Mouse (Mus musculus) liver, postnatal 0 days (tissue): ENCODE data around the gene Uck2. TPM values are rescaled to one million over a fixed set of nuclear protein-coding genes. Genes with fewer than 3 reads are reported as not detected.

Experiments
- ATAC-seq: fragments of 200-750 bp; cut with Nextera tagmentation; 2 replicates; pipeline ENCODE4 v1.8.0; 2017; ENCODE audit warnings: mild to moderate bottlenecking, moderate library complexity
- DNase-seq: peaks from one replicate; pipeline ENCODE4 v3.0.0-alpha.2; 2016
- H3K27ac ChIP-seq: fragments of 300-500 bp; sonication (generic); 2 replicates; pipeline ENCODE4 v1.5.1; 2014; ENCODE audit warnings: antibody characterized with exemption, moderate library complexity, mild to moderate bottlenecking, low read depth
- H3K27me3 ChIP-seq: fragments of 300-500 bp; sonication (generic); 2 replicates; pipeline ENCODE4 v1.6.1; 2014; ENCODE audit warnings: low read length, control low read depth, mixed read lengths; ENCODE audit not compliant: insufficient read depth
- H3K36me3 ChIP-seq: fragments of 300-500 bp; sonication (generic); replicated peaks from 2 replicates; pipeline ENCODE4 v1.6.1; 2014; ENCODE audit warnings: mild to moderate bottlenecking, control low read depth, low read length, moderate library complexity, mixed read lengths; ENCODE audit not compliant: insufficient read depth
- H3K4me1 ChIP-seq: fragments of 300-500 bp; sonication (generic); 2 replicates; pipeline ENCODE4 v1.6.1; 2014; ENCODE audit warnings: antibody characterized with exemption, mild to moderate bottlenecking, control low read depth; ENCODE audit not compliant: insufficient read depth
- H3K4me2 ChIP-seq: fragments of 300-500 bp; sonication (generic); 2 replicates; pipeline ENCODE4 v1.6.1; 2014; ENCODE audit warnings: low read depth, mild to moderate bottlenecking, low read length, moderate library complexity, mixed read lengths
- H3K4me3 ChIP-seq: fragments of 300-500 bp; sonication (generic); 2 replicates; pipeline ENCODE4 v1.5.1; 2014; ENCODE audit warnings: low read depth, low read length
- H3K9ac ChIP-seq: fragments of 300-500 bp; sonication (generic); replicated peaks from 2 replicates; pipeline ENCODE4 v1.6.1; 2014; ENCODE audit warnings: mild to moderate bottlenecking, moderate library complexity
- H3K9me3 ChIP-seq: fragments of 300-500 bp; sonication (generic); 2 replicates; pipeline ENCODE4 v1.6.1; 2016; ENCODE audit warnings: mild to moderate bottlenecking, control low read depth, low read length, mixed read lengths
- CTCF ChIP-seq: sonication (generic); IDR thresholded peaks from 2 replicates; pipeline ENCODE4 v1.5.1; 2016; ENCODE audit warnings: antibody characterized with exemption, low read depth
- EP300 ChIP-seq: IDR thresholded peaks from 2 replicates; pipeline ENCODE4 v1.6.1; 2016; ENCODE audit warnings: antibody characterized with exemption, low read depth, mild to moderate bottlenecking
- WGBS: fragments of 180-500 bp; shearing (Covaris S2); extraction: QIAGEN DNeasy Blood & Tissue Kit; methylation state at CpG from one replicate; pipeline ENCODE4 v1.1.7; 2014; ENCODE audit not compliant: insufficient replicate concordance; 5-methylcytosine and 5-hydroxymethylcytosine counted together
- polyA plus RNA-seq: library from polyadenylated mRNA; unstranded; fragments of >200 nt; fragmentation: Nextera tagmentation; extraction: Ambion mirVana; gene quantifications from 2 replicates; pipeline ENCODE4 v1.2.1, GENCODE M21; 2015

Gene Uck2
- polyA plus RNA-seq, 1 experiment from 2014 or later, result 20.9 TPM

GRCm38 (mm10) chr1:167307674-167308073 is 22.6 kb upstream of the Uck2 start:
- Histone ChIP-seq H3K4me2 (peak overlapping the region; percentile 88), H3K4me3 (peak overlapping the region; percentile 87), H3K9ac (peak overlapping the region; percentile 95), H3K4me1 (peaks cover 23% of the 10 kb centered on the region), H3K27me3 (no peaks in the 10 kb centered on the region), H3K9me3 (no peaks in the 10 kb centered on the region), H3K36me3 (peaks cover 5% of the 10 kb centered on the region), H3K27ac (peak overlapping the region; percentile 96)
- ATAC-seq (no peak), DNase-seq (no peak)
- TF ChIP-seq EP300 (no peak), CTCF (no peak)
- 35% methylated on average over 11 of the region's 11 CpGs for WGBS

DNA sequence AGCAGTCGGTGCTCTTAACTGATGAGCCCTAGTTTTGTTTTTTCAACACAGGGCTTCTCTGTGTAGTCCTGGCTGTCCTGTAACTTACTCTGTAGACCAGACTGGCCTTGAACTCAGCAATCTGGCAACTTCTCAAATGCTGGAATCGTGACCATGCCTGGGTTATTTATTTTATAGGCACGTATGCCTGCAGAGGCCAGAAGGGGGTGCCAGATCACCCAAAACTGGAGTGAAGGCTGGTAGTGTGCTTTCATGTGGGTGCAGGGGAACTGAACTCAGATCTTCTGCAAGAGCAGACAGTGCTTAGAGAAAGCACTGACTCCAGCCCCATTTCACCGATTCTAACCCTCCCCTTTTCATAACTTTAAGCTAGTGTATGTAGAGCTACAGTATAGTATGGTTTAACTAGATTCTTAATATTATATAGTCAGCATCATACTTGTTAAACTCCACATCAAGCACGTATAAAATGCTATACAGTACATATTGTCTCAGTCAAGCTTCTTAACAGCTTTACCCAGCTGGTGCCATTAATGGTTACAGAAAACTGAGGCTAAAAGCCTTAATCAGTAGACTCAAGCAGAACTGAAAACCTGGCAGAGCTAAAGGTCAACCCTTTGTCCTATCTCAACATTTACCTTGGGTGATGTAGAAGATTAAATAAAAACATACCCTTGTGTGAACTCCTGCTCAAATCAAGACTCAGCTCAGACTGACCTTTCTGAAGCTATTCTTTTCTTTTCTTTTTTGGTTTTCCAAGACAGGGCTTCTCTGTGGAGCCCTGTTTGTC is 21.5 kb upstream of the Uck2 start:
- Histone ChIP-seq H3K9me3 (no peaks in the 10 kb centered on the region), H3K9ac (0 out of 2 replicates have a peak overlapping the region, but pooled peaks have one; percentile 21), H3K36me3 (peaks cover 5% of the 10 kb centered on the region), H3K4me1 (peaks cover 23% of the 10 kb centered on the region), H3K27me3 (no peaks in the 10 kb centered on the region), H3K4me3 (no peak overlapping the region), H3K27ac (0 out of 2 replicates have a peak overlapping the region, but pooled peaks have one; percentile 42), H3K4me2 (peak overlapping the region; percentile 88; the same call in 1 of the 2 replicates)
- TF ChIP-seq EP300 (0 out of 2 replicates have a peak, but pooled peaks have one; percentile 8), CTCF (peak; percentile 78)
- no peak for ATAC-seq
- WGBS, result 44% methylated on average over 5 of the region's 5 CpGs
- DNase-seq, result peak; percentile 70

- H3K36me3 ChIP-seq, result peaks cover 2% of the 10 kb centered on the region
- H3K9me3 ChIP-seq, result no peaks in the 10 kb centered on the region
- no peak for TF ChIP-seq CTCF
- no peak for TF ChIP-seq EP300
- ATAC-seq (no peak), DNase-seq (no peak)
- peaks cover 23% of the 10 kb centered on the region for H3K4me1 ChIP-seq
- WGBS, result 54% methylated on average over 7 of the region's 7 CpGs
- no peak overlapping the region for H3K9ac ChIP-seq
- H3K4me3 ChIP-seq, result no peak overlapping the region
- no peak overlapping the region for H3K4me2 ChIP-seq
- no peak overlapping the region for H3K27ac ChIP-seq
- no peaks in the 10 kb centered on the region for H3K27me3 ChIP-seq
These were observed 20.5 kb upstream of the Uck2 start for GRCm38 (mm10) chr1:167305501-167306137.

- no peak for ATAC-seq
- WGBS, result 82% methylated on average over 2 of the region's 2 CpGs
These were observed 15.0 kb upstream of the Uck2 start for GRCm38 (mm10) chr1:167300122-167300521.

DNA sequence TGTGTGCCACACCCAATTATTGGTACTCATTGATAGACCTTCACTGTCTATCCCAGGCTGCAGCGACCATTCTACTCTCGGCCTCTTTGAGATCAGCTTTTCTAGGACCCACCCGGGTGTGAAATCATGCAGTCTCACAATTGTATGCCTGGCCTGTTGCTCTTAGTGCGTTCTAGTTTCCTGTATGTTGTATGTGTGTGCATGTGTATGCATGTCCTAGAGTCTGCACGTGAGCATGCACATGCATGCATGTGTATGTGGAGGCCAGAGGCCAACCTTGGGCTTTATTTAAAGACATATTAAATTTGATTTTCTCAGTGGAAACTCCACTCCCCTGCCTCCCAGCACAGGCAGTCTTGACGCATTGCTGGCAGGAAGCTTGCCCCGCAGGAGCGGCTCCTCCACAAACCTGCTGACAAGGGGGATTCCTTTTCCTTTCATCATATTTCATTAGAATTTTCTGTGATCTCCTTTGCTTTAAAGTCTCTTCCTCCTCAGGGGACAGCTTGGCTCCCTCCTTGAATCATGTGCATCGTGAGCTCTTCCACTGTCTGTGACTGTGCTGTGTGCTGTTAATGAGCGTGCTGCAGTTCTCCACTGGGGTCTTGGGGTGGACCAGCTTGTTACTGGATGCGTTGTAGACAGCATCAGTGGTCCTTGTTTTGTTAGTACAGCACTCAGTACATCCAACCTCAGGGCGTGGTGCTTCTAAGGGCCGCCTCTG is 10.7 kb upstream of the Uck2 start:
- Histone ChIP-seq H3K4me1 (no peaks in the 10 kb centered on the region), H3K4me3 (no peak overlapping the region), H3K9me3 (no peaks in the 10 kb centered on the region), H3K27me3 (no peaks in the 10 kb centered on the region), H3K36me3 (no peaks in the 10 kb centered on the region), H3K9ac (no peak overlapping the region), H3K27ac (no peak overlapping the region), H3K4me2 (no peak overlapping the region)
- 75% methylated on average over 13 of the region's 13 CpGs for WGBS
- ATAC-seq (no peak), DNase-seq (no peak)
- TF ChIP-seq CTCF (no peak), EP300 (no peak)

More at GRCm38 (mm10) chr1:167300122-167300521, 15.0 kb upstream of the Uck2 start:
- Histone ChIP-seq H3K27me3 (no peaks in the 10 kb centered on the region), H3K27ac (no peak overlapping the region), H3K4me2 (no peak overlapping the region), H3K4me3 (no peak overlapping the region), H3K9me3 (no peaks in the 10 kb centered on the region), H3K36me3 (no peaks in the 10 kb centered on the region), H3K9ac (no peak overlapping the region), H3K4me1 (no peaks in the 10 kb centered on the region)
- no peak for TF ChIP-seq EP300
- no peak for TF ChIP-seq CTCF
- peak; percentile 24 for DNase-seq

DNA sequence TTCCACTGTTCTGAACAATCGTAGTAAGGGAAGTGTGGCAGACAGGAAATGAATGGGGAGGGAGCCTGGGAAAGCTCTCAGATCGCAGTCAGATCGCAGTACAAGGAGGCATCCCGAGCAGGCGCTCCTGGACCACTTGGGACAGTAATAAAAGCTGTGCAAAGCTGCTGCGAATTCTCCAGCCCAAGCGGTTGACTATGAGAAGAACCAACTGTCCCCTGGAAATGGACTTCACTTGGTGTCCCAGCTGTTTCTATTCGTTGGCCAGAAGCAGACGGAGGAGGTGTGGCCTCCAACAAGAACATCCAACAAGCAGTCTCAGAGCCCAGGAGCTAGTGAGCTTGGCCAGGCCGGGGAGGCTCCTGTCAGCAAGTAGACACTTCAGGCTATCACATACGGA is 7.3 kb upstream of the Uck2 start:
- Histone ChIP-seq H3K4me1 (peaks cover 16% of the 10 kb centered on the region), H3K27me3 (0 out of 2 replicates have a peak, but pooled peaks cover 3% of the 10 kb centered on the region), H3K4me3 (no peak overlapping the region), H3K4me2 (no peak overlapping the region), H3K9ac (no peak overlapping the region), H3K27ac (no peak overlapping the region), H3K36me3 (no peaks in the 10 kb centered on the region), H3K9me3 (no peaks in the 10 kb centered on the region)
- no peak for TF ChIP-seq EP300
- no peak for TF ChIP-seq CTCF
- WGBS, result 50% methylated on average over 11 of the region's 11 CpGs
- DNase-seq (no peak), ATAC-seq (no peak)
